Mouse (Mus musculus): ENCODE data around the gene Zmynd8. TPM values are rescaled to one million over a fixed set of nuclear protein-coding genes. Genes with fewer than 3 reads are reported as not detected.

Gene Zmynd8
- polyA plus RNA-seq, 1 experiment from 2014 or later: 54.5 TPM

DNA sequence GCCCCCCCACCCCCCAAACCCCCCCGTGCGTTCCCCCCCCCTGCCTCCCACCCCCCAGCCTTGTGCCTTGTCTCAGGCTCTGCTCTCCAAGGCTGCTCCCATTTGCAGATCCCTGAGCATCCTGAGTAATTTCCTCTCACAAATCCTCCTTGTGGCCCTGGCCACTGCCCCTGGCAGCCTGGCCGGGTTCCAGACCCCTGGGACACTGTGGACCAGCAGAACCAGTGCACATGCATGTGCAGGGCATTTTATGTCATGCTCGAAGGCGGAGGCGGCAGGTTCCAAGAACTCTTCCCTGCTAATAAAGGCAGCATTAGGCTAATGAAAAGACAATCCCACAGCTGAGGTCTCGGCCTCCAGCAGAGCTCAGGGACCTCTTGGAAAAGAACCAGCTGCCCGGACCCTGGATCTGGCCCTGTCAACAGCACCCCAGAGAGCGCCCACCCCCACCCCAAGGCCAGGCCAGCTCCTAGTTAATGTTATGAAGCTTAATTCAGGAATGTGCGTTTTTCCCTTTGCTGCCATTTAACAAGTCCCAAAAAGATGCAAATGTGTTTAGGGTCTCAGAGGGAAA is 129.4 kb downstream of the Zmynd8 start:
- no peaks in the 10 kb centered on the region for H3K4me1 ChIP-seq (ENCODE audit: control insufficient read depth, insufficient read depth, low read length)
- H3K4me2 ChIP-seq (ENCODE audit: low read depth): no peak overlapping the region
- DNase-seq (ENCODE audit: low spot score) (peak; percentile 49), ATAC-seq (ENCODE audit: insufficient read depth, low FRiP score, low TSS enrichment) (no peak)
- peak overlapping the region; percentile 67; the same call in 1 of the 2 replicates for H3K27ac ChIP-seq (ENCODE audit: low read depth, low read length)
- no peaks in the 10 kb centered on the region for H3K9me3 ChIP-seq (ENCODE audit: control insufficient read depth, low read length)
- H3K36me3 ChIP-seq (ENCODE audit: control insufficient read depth, insufficient read depth, low read length): no peaks in the 10 kb centered on the region
- H3K27me3 ChIP-seq (ENCODE audit: control insufficient read depth, insufficient read depth, low read length): no peaks in the 10 kb centered on the region
- H3K4me3 ChIP-seq (ENCODE audit: low read depth, low read length): no peak overlapping the region
- 53% methylated on average over 10 of the region's 10 CpGs for WGBS
- H3K9ac ChIP-seq (ENCODE audit: low read length): no peak overlapping the region

DNA sequence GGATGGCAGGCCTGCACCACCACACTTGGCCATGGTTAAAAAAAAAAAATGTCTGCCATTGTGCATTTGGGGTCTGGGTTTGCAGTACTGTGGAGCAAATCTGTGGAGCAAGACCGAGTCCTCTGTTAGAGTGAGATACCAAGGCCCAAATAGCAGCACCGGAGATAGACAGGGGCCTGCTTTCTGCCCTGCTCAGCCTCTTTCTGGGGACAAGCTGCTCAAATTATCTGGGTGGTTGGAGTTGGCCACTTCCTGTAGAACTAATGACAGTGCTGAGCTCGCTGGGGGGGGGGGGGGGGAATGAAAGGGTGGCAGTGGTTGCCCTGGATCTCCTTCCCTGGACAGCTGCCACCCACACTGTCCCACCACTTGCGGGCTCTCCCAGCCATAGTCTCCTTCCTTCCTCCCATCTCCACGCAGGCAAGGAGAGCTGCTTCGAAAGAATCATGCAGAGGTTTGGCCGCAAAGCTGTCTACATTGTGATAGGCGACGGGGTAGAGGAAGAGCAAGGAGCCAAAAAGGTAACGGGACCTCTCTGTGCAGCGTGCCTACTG is 129.9 kb downstream of the Zmynd8 start:
- WGBS: 68% methylated on average over 11 of the region's 11 CpGs
- ATAC-seq (ENCODE audit: insufficient read depth, low FRiP score, low TSS enrichment) (no peak), DNase-seq (ENCODE audit: low spot score) (no peak)
- Histone ChIP-seq H3K9ac (ENCODE audit: low read length) (no peak overlapping the region), H3K36me3 (ENCODE audit: control insufficient read depth, insufficient read depth, low read length) (no peaks in the 10 kb centered on the region), H3K4me2 (ENCODE audit: low read depth) (no peak overlapping the region), H3K4me3 (ENCODE audit: low read depth, low read length) (no peak overlapping the region), H3K4me1 (ENCODE audit: control insufficient read depth, insufficient read depth, low read length) (no peaks in the 10 kb centered on the region), H3K27me3 (ENCODE audit: control insufficient read depth, insufficient read depth, low read length) (no peaks in the 10 kb centered on the region), H3K9me3 (ENCODE audit: control insufficient read depth, low read length) (no peaks in the 10 kb centered on the region), H3K27ac (ENCODE audit: low read depth, low read length) (peak overlapping the region; percentile 67)

DNA sequence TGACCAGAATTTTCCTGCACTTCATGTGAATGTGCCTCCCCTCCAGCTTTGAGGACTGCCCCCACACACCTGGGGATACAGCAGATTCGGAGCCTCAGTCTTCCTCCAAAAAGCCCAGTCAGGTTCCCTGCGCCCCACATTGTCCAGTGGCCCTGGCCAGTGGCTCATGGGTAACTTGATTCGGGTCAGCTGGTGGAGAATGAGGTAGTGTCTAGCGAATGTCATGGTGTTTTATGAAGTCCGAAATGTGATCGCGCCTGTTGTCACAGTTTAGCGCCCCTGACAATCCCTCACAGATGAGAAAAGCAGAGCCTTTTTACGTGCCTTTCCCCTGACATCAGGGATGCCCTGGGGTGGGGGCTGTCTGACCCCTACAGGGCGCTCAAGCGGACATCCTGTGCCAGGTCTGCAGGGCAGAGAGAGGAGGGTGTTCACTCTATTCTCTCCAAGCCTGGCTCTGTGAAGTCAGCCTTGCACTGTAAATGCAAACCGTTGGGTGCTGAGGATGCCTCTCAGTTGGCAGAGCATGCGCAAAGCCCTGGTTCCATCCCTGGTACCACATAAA is 139.3 kb downstream of the Zmynd8 start:
- Histone ChIP-seq H3K9ac (ENCODE audit: low read length) (peak overlapping the region; percentile 6; the same call in 1 of the 2 replicates), H3K27ac (ENCODE audit: low read depth, low read length) (no peak overlapping the region), H3K36me3 (ENCODE audit: control insufficient read depth, insufficient read depth, low read length) (0 out of 2 replicates have a peak, but pooled peaks cover 2% of the 10 kb centered on the region), H3K27me3 (ENCODE audit: control insufficient read depth, insufficient read depth, low read length) (no peaks in the 10 kb centered on the region), H3K4me3 (ENCODE audit: low read depth, low read length) (no peak overlapping the region), H3K4me1 (ENCODE audit: control insufficient read depth, insufficient read depth, low read length) (peaks cover 10% of the 10 kb centered on the region), H3K4me2 (ENCODE audit: low read depth) (no peak overlapping the region), H3K9me3 (ENCODE audit: control insufficient read depth, low read length) (no peaks in the 10 kb centered on the region)
- ATAC-seq (ENCODE audit: insufficient read depth, low FRiP score, low TSS enrichment) (no peak), DNase-seq (ENCODE audit: low spot score) (no peak)
- 68% methylated on average over 13 of the region's 13 CpGs for WGBS

DNA sequence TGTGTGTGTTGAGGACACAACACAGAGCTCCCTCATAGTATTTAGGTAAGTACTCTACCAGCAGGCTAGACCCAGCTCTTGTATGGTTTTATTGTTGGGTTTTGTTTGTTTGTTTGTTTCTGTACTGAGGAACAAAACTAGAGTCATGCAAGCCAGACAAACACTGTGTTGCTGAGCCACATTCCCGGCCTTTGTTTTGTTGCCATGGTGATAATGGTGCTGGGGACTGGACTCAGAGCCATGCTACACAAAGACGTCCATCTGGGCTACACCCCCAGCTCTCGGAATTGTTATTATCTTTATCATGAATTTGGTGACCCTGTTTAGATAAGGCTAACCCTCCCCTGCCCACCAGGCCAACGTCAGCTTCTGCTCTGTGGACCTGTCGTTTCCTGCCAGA is 140.3 kb downstream of the Zmynd8 start:
- WGBS: 20% methylated on average over 5 of the region's 5 CpGs
- Histone ChIP-seq H3K4me3 (ENCODE audit: low read depth, low read length) (no peak overlapping the region), H3K4me1 (ENCODE audit: control insufficient read depth, insufficient read depth, low read length) (peaks cover 10% of the 10 kb centered on the region), H3K9me3 (ENCODE audit: control insufficient read depth, low read length) (no peaks in the 10 kb centered on the region), H3K36me3 (ENCODE audit: control insufficient read depth, insufficient read depth, low read length) (no peaks in the 10 kb centered on the region), H3K9ac (ENCODE audit: low read length) (no peak overlapping the region), H3K27ac (ENCODE audit: low read depth, low read length) (no peak overlapping the region), H3K27me3 (ENCODE audit: control insufficient read depth, insufficient read depth, low read length) (no peaks in the 10 kb centered on the region), H3K4me2 (ENCODE audit: low read depth) (no peak overlapping the region)
- DNase-seq (ENCODE audit: low spot score) (no peak), ATAC-seq (ENCODE audit: insufficient read depth, low FRiP score, low TSS enrichment) (peak; percentile 53; the same call in 1 of the 2 replicates)

DNA sequence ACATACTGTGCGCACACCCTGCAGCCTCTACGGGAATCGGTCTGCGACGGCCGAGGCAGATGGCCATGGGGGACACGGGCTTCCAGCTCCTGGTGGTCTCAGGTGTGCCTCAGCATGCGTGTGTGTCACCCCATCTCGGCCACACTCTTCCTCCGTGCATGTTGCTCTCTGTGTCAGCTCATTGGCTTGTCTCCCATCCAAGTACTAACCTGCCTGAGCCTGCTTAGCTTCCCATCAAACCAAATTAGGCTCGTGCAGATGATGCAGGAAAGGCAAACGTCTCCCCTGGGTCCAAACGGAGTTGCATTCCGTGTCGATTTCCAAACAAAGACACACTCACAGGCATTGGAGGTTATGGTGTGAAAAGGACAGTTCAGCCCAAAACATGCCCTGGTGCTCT is 141.0 kb downstream of the Zmynd8 start:
- H3K4me1 ChIP-seq (ENCODE audit: control insufficient read depth, insufficient read depth, low read length): peaks cover 10% of the 10 kb centered on the region
- 71% methylated on average over 15 of the region's 15 CpGs for WGBS
- 0 out of 2 replicates have a peak overlapping the region, but pooled peaks have one; percentile 15 for H3K27ac ChIP-seq (ENCODE audit: low read depth, low read length)
- H3K27me3 ChIP-seq (ENCODE audit: control insufficient read depth, insufficient read depth, low read length): no peaks in the 10 kb centered on the region
- DNase-seq (ENCODE audit: low spot score) (peak; percentile 59), ATAC-seq (ENCODE audit: insufficient read depth, low FRiP score, low TSS enrichment) (peak; percentile 45; the same call in 1 of the 2 replicates)
- no peak overlapping the region for H3K9ac ChIP-seq (ENCODE audit: low read length)
- H3K36me3 ChIP-seq (ENCODE audit: control insufficient read depth, insufficient read depth, low read length): no peaks in the 10 kb centered on the region
- no peak overlapping the region for H3K4me2 ChIP-seq (ENCODE audit: low read depth)
- no peak overlapping the region for H3K4me3 ChIP-seq (ENCODE audit: low read depth, low read length)
- H3K9me3 ChIP-seq (ENCODE audit: control insufficient read depth, low read length): no peaks in the 10 kb centered on the region

DNA sequence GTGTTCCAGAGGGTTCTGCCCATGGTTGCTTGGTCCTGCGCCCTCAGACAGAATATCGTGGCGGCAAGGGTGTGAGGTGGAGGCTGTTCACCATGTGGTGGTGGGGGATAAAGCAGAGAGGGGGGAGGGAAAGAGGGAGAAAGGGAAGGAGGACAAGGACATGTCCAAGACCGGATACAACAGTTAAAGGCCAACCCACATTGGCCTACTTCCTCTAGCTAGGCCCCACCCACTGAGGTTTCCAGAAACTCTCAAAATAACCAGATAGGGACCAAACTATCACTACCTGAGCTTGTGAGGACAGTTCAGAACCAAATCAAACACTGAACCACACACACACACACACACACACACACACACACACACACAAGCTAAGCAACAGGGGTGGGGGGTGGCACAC is 146.1 kb downstream of the Zmynd8 start:
- DNase-seq (ENCODE audit: low spot score) (no peak), ATAC-seq (ENCODE audit: insufficient read depth, low FRiP score, low TSS enrichment) (no peak)
- H3K4me2 ChIP-seq (ENCODE audit: low read depth): no peak overlapping the region
- H3K27me3 ChIP-seq (ENCODE audit: control insufficient read depth, insufficient read depth, low read length): no peaks in the 10 kb centered on the region
- H3K4me3 ChIP-seq (ENCODE audit: low read depth, low read length): no peak overlapping the region
- 88% methylated on average over 4 of the region's 4 CpGs for WGBS
- no peak overlapping the region for H3K27ac ChIP-seq (ENCODE audit: low read depth, low read length)
- no peak overlapping the region for H3K9ac ChIP-seq (ENCODE audit: low read length)
- peaks cover 3% of the 10 kb centered on the region; the same call in 1 of the 2 replicates for H3K4me1 ChIP-seq (ENCODE audit: control insufficient read depth, insufficient read depth, low read length)
- no peaks in the 10 kb centered on the region for H3K36me3 ChIP-seq (ENCODE audit: control insufficient read depth, insufficient read depth, low read length)
- no peaks in the 10 kb centered on the region for H3K9me3 ChIP-seq (ENCODE audit: control insufficient read depth, low read length)

DNA sequence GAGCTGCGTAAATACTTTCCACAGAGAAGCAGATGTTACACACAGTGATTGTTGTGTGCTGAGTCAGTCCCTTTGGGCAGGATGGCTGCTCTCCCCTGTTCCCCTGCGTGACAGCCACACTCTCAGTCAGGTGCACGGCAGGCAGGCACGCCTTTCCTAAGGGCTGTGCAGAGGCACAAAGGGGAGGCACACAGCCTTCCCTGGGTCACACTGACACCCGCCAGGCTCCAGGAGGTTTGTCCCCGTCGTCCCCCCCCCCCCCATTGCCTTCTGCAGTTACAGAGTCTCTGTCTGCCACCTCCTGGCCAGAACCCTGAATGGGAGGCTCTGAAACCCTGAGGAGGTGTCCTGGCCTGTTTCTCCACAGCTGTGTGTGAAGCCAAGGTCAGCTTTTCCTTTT is 147.7 kb downstream of the Zmynd8 start:
- peak; percentile 42 for DNase-seq (ENCODE audit: low spot score)
- no peak overlapping the region for H3K27ac ChIP-seq (ENCODE audit: low read depth, low read length)
- H3K4me1 ChIP-seq (ENCODE audit: control insufficient read depth, insufficient read depth, low read length): 0 out of 2 replicates have a peak, but pooled peaks cover 2% of the 10 kb centered on the region

DNA sequence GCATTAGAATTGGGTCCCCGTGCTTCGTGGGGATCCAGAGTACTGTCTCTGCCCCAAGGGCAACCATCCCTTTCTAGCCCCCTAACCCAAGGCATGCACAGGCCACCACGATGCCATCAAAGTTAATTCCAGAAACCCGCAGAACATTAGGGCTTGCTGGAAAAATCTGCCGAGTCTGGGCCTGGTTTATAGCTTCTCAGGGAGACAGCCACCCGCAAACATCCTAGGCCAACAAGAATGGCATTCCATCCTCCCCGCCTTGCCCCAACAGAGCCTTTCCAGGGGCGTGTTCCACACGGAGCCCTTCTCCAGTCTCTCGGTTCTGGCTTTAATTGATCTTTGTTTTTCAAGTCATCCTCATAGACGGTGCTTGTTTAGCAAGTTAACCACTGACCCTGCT is 150.4 kb downstream of the Zmynd8 start:
- DNase-seq (ENCODE audit: low spot score): no peak
- 13% methylated on average over 11 of the region's 11 CpGs for WGBS
- no peaks in the 10 kb centered on the region for H3K9me3 ChIP-seq (ENCODE audit: control insufficient read depth, low read length)
- H3K36me3 ChIP-seq (ENCODE audit: control insufficient read depth, insufficient read depth, low read length): no peaks in the 10 kb centered on the region
- no peak overlapping the region for H3K4me3 ChIP-seq (ENCODE audit: low read depth, low read length)
- no peak overlapping the region for H3K27ac ChIP-seq (ENCODE audit: low read depth, low read length)
- 0 out of 2 replicates have a peak, but pooled peaks cover 2% of the 10 kb centered on the region for H3K4me1 ChIP-seq (ENCODE audit: control insufficient read depth, insufficient read depth, low read length)
- no peak overlapping the region; the same call in 1 of the 2 replicates for H3K9ac ChIP-seq (ENCODE audit: low read length)
- H3K4me2 ChIP-seq (ENCODE audit: low read depth): no peak overlapping the region
- ATAC-seq (ENCODE audit: insufficient read depth, low FRiP score, low TSS enrichment): no peak
- no peaks in the 10 kb centered on the region for H3K27me3 ChIP-seq (ENCODE audit: control insufficient read depth, insufficient read depth, low read length)

More for the DNA sequence above, 147.7 kb downstream of the Zmynd8 start:
- Histone ChIP-seq H3K4me3 (ENCODE audit: low read depth, low read length) (no peak overlapping the region), H3K4me2 (ENCODE audit: low read depth) (no peak overlapping the region), H3K27me3 (ENCODE audit: control insufficient read depth, insufficient read depth, low read length) (no peaks in the 10 kb centered on the region), H3K9ac (ENCODE audit: low read length) (no peak overlapping the region), H3K36me3 (ENCODE audit: control insufficient read depth, insufficient read depth, low read length) (no peaks in the 10 kb centered on the region), H3K9me3 (ENCODE audit: control insufficient read depth, low read length) (no peaks in the 10 kb centered on the region)
- WGBS: 36% methylated on average over 7 of the region's 7 CpGs
- 0 out of 2 replicates have a peak, but pooled peaks have one; percentile 50 for ATAC-seq (ENCODE audit: insufficient read depth, low FRiP score, low TSS enrichment)

DNA sequence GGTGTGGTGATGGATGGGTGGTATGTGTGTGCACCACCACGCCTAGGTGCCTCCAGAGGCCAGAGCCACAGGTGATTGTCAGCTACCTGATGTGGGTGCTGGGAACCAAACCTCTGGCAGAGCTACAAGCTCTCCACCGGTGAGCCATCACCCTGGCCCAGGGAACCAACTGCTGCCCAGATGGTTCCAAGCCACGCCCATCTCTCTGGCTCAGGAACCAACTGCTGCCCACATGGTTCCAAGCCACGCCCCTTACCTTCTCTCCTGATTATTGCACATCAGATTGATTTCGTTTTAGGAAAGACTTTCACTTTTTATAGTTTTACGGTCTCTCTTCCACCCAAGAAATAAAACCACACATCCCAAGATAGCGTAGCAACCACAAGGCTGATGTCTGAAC is 150.8 kb downstream of the Zmynd8 start:
- Histone ChIP-seq H3K4me1 (ENCODE audit: control insufficient read depth, insufficient read depth, low read length) (0 out of 2 replicates have a peak, but pooled peaks cover 2% of the 10 kb centered on the region), H3K9ac (ENCODE audit: low read length) (no peak overlapping the region; the same call in 1 of the 2 replicates), H3K4me2 (ENCODE audit: low read depth) (no peak overlapping the region), H3K27ac (ENCODE audit: low read depth, low read length) (no peak overlapping the region), H3K36me3 (ENCODE audit: control insufficient read depth, insufficient read depth, low read length) (no peaks in the 10 kb centered on the region), H3K9me3 (ENCODE audit: control insufficient read depth, low read length) (no peaks in the 10 kb centered on the region), H3K27me3 (ENCODE audit: control insufficient read depth, insufficient read depth, low read length) (no peaks in the 10 kb centered on the region), H3K4me3 (ENCODE audit: low read depth, low read length) (no peak overlapping the region)
- DNase-seq (ENCODE audit: low spot score) (no peak), ATAC-seq (ENCODE audit: insufficient read depth, low FRiP score, low TSS enrichment) (no peak)
- 44% methylated on average over 7 of the region's 7 CpGs for WGBS

All from neural tube, embryonic 11.5 days (tissue).